ENCODE assay signal across 8 mouse cellular contexts in genomic region chr8:88520381-88520780, GRCm38 (mm10). TPM values are rescaled to one million over a fixed set of nuclear protein-coding genes. Genes with fewer than 3 reads are reported as not detected.
DNase-seq lines count a peak whose midpoint lies in the region; ATAC-seq lines count a peak whose summit lies in the region.

No protein-coding gene starts in this region.

- H3K9me3 ChIP-seq in heart, embryonic 14.5 days (ENCODE audit: control insufficient read depth, low read length) = 0 out of 2 replicates have a peak, but pooled peaks cover 2% of the 10 kb centered on the region
- no peaks in the 10 kb centered on the region for H3K9me3 ChIP-seq in embryonic facial prominence, embryonic 13.5 days
- H3K9me3 ChIP-seq in limb, embryonic 11.5 days (ENCODE audit: control insufficient read depth, low read length) = no peaks in the 10 kb centered on the region
- no peaks in the 10 kb centered on the region for H3K9me3 ChIP-seq in neural tube, embryonic 15.5 days (replicated peaks)

- peaks cover 16 to 24% of the 10 kb centered on the region in 2 experiments for H3K4me1 ChIP-seq in heart, embryonic 14.5 days (ENCODE audit: control insufficient read depth in 2 of 2, insufficient read depth in 2 of 2, low read length in 2 of 2)
- H3K4me1 ChIP-seq in embryonic facial prominence, embryonic 13.5 days = peaks cover 53% of the 10 kb centered on the region
- H3K4me1 ChIP-seq in limb, embryonic 11.5 days (ENCODE audit: control insufficient read depth, insufficient read depth, low read length) = peaks cover 38% of the 10 kb centered on the region
- peaks cover 44% of the 10 kb centered on the region for H3K4me1 ChIP-seq in neural tube, embryonic 15.5 days

- no peak for DNase-seq in heart, adult 11 months
- DNase-seq in adrenal gland, postnatal 25 days = peak; percentile 55
- DNase-seq in limb, embryonic 11.5 days (ENCODE audit: low spot score) = peak; percentile 44
- DNase-seq in layer of hippocampus, adult 11-12 months (ENCODE audit: low spot score) = no peak

- no peak overlapping the region for H3K27ac ChIP-seq in heart, embryonic 14.5 days (replicated peaks in 1 of 2; ENCODE audit: control insufficient read depth in 1 of 2, insufficient read depth in 1 of 2, low read depth in 2 of 2, low read length in 2 of 2)
- H3K27ac ChIP-seq in embryonic facial prominence, embryonic 13.5 days = peak overlapping the region; percentile 90; the same call in 1 of the 2 replicates
- H3K27ac ChIP-seq in limb, embryonic 11.5 days (replicated peaks; ENCODE audit: low read depth, low read length) = no peak overlapping the region
- peak overlapping the region; percentile 68; the same call in 1 of the 2 replicates for H3K27ac ChIP-seq in neural tube, embryonic 15.5 days (replicated peaks)

- H3K36me3 ChIP-seq in heart, embryonic 14.5 days (ENCODE audit: control insufficient read depth, insufficient read depth, low read length) = no peaks in the 10 kb centered on the region
- H3K36me3 ChIP-seq in embryonic facial prominence, embryonic 13.5 days = 0 out of 2 replicates have a peak, but pooled peaks cover 4% of the 10 kb centered on the region
- H3K36me3 ChIP-seq in limb, embryonic 11.5 days (ENCODE audit: control insufficient read depth, insufficient read depth, low read length) = no peaks in the 10 kb centered on the region
- no peaks in the 10 kb centered on the region for H3K36me3 ChIP-seq in neural tube, embryonic 15.5 days

- WGBS in heart, embryonic 14.5 days = 15% methylated on average over 13 of the region's 13 CpGs
- 7% methylated on average over 13 of the region's 13 CpGs for WGBS in embryonic facial prominence, embryonic 13.5 days
- 6% methylated on average over 13 of the region's 13 CpGs for WGBS in limb, embryonic 11.5 days
- WGBS in neural tube, embryonic 15.5 days = 8% methylated on average over 13 of the region's 13 CpGs

- peak overlapping the region in 1 of 2 experiments; percentile 75; a peak in 1 of 4 replicates for H3K4me3 ChIP-seq in heart, embryonic 14.5 days (ENCODE audit: control insufficient read depth in 1 of 2, insufficient read depth in 1 of 2, low read depth in 1 of 2, low read length in 2 of 2)
- H3K4me3 ChIP-seq in embryonic facial prominence, embryonic 13.5 days = peak overlapping the region; percentile 86
- no peak overlapping the region for H3K4me3 ChIP-seq in limb, embryonic 11.5 days (ENCODE audit: low read depth, low read length)
- H3K4me3 ChIP-seq in neural tube, embryonic 15.5 days (replicated peaks) = peak overlapping the region; percentile 77

- ATAC-seq in heart, embryonic 14.5 days (ENCODE audit: insufficient number of reproducible peaks, insufficient read depth, low FRiP score, low read depth) = no peak
- no peak for ATAC-seq in embryonic facial prominence, embryonic 13.5 days (ENCODE audit: insufficient number of reproducible peaks, insufficient read depth, low FRiP score, low TSS enrichment, low read depth)
- no peak for ATAC-seq in limb, embryonic 11.5 days (ENCODE audit: insufficient number of reproducible peaks, low FRiP score, low TSS enrichment, low read depth)
- ATAC-seq in neural tube, embryonic 15.5 days (ENCODE audit: low FRiP score) = no peak
- no peak for ATAC-seq in erythroblast, adult 5-6 weeks (replicated peaks; ENCODE audit: low FRiP score, poor library complexity, severe bottlenecking)

- H3K27me3 ChIP-seq in heart, embryonic 14.5 days (ENCODE audit: control insufficient read depth, insufficient read depth, low read length) = peaks cover 28% of the 10 kb centered on the region
- peaks cover 7% of the 10 kb centered on the region; the same call in 1 of the 2 replicates for H3K27me3 ChIP-seq in embryonic facial prominence, embryonic 13.5 days
- H3K27me3 ChIP-seq in limb, embryonic 11.5 days (ENCODE audit: control insufficient read depth, insufficient read depth, low read length) = no peaks in the 10 kb centered on the region
- H3K27me3 ChIP-seq in neural tube, embryonic 15.5 days (replicated peaks) = peaks cover 7% of the 10 kb centered on the region; the same call in 1 of the 2 replicates

- peak overlapping the region; percentile 100 for H3K4me2 ChIP-seq in heart, embryonic 14.5 days (ENCODE audit: low read length)
- H3K4me2 ChIP-seq in embryonic facial prominence, embryonic 13.5 days = peak overlapping the region; percentile 80
- H3K4me2 ChIP-seq in limb, embryonic 11.5 days (ENCODE audit: low read depth, severe bottlenecking) = peak overlapping the region; percentile 83; the same call in 1 of the 2 replicates
- peak overlapping the region; percentile 99 for H3K4me2 ChIP-seq in neural tube, embryonic 15.5 days

- no peak overlapping the region; the same call in 1 of the 2 replicates for H3K9ac ChIP-seq in heart, embryonic 14.5 days (ENCODE audit: low read length)
- H3K9ac ChIP-seq in embryonic facial prominence, embryonic 13.5 days = peak overlapping the region; percentile 32; the same call in 1 of the 2 replicates
- no peak overlapping the region for H3K9ac ChIP-seq in limb, embryonic 11.5 days (ENCODE audit: low read length)
- no peak overlapping the region for H3K9ac ChIP-seq in neural tube, embryonic 15.5 days (replicated peaks)

RNA-seq across cellular contexts. Expression of gene Nkd1, which starts 0.8 kb away (rescaled TPM):
- polyA plus RNA-seq in heart, embryonic 14.5 days (2014; fragmentation: Nextera tagmentation; extraction: Ambion mirVana) = 13.8 and 15.1 TPM in 2 replicates
- 44.0 and 44.8 TPM in 2 replicates for total RNA-seq in adrenal gland, postnatal 25 days (2021)
- polyA plus RNA-seq in embryonic facial prominence, embryonic 13.5 days (2015; fragmentation: Nextera tagmentation; extraction: Ambion mirVana) = 101 and 122 TPM in 2 replicates
- 47.6 and 52.8 TPM in 2 replicates for polyA plus RNA-seq in limb, embryonic 11.5 days (2014; fragmentation: Nextera tagmentation; extraction: Ambion mirVana)
- polyA plus RNA-seq in neural tube, embryonic 15.5 days (2015; fragmentation: Nextera tagmentation; extraction: Ambion mirVana) = 39.5 and 40.2 TPM in 2 replicates
- not detected in 2 replicates for total RNA-seq in erythroblast, adult 5-6 weeks (2015; ENCODE audit: low replicate concordance)
- total RNA-seq in erythroblast, adult 5-6 weeks (2017; ENCODE audit: low replicate concordance) = 0.42 TPM in 1 of 2 replicates, not detected in the other

Comparison
In these comparisons a context has a peak if more than half of its experiments do, and no peak if none do; other contexts are left out.
1. H3K27ac ChIP-seq: peak in embryonic facial prominence, embryonic 13.5 days (single experiment) and neural tube, embryonic 15.5 days (single experiment); none in heart, embryonic 14.5 days (0 of 2) and limb, embryonic 11.5 days (single experiment).
2. DNase-seq: peak in adrenal gland, postnatal 25 days (single experiment) and limb, embryonic 11.5 days (single experiment); none in heart, adult 11 months (single experiment) and layer of hippocampus, adult 11-12 months (single experiment).
3. Peak in every context shown above with its lines, with median percentiles within 50 percentile points of each other: H3K4me2 ChIP-seq.